Mouse (Mus musculus) lung, postnatal 0 days (tissue): Measurements from ENCODE around the gene Phf12. TPM values are rescaled to one million over a fixed set of nuclear protein-coding genes. Genes with fewer than 3 reads are reported as not detected.

Experiments used
- ATAC-seq: fragments of 200-750 bp; cut with Nextera tagmentation; 2 replicates; pipeline ENCODE4 v1.8.0; 2017; ENCODE audit warnings: moderate library complexity
- DNase-seq: peaks from one replicate; pipeline ENCODE4 v3.0.0-alpha.2; 2016; ENCODE audit warnings: low spot score
- H3K27ac ChIP-seq: fragments of 300-500 bp; sonication (generic); 2 replicates; pipeline ENCODE4 v1.5.1; 2014; ENCODE audit warnings: antibody characterized with exemption, mild to moderate bottlenecking, low read length, mixed read lengths
- H3K27me3 ChIP-seq: fragments of 300-500 bp; sonication (generic); replicated peaks from 2 replicates; pipeline ENCODE4 v1.6.1; 2014; ENCODE audit warnings: low read length, mixed read lengths; ENCODE audit not compliant: insufficient read depth
- H3K36me3 ChIP-seq: fragments of 300-500 bp; sonication (generic); 2 replicates; pipeline ENCODE4 v1.6.1; 2014; ENCODE audit warnings: low read length, mixed read lengths; ENCODE audit not compliant: insufficient read depth
- H3K4me1 ChIP-seq: fragments of 300-500 bp; sonication (generic); 2 replicates; pipeline ENCODE4 v1.6.1; 2014; ENCODE audit warnings: antibody characterized with exemption, low read depth, low read length, mixed read lengths; ENCODE audit not compliant: insufficient read depth
- H3K4me2 ChIP-seq: fragments of 300-500 bp; sonication (generic); replicated peaks from 2 replicates; pipeline ENCODE4 v1.6.1; 2014; ENCODE audit warnings: low read depth, mild to moderate bottlenecking, low read length, moderate library complexity, mixed read lengths
- H3K4me3 ChIP-seq: fragments of 300-500 bp; sonication (generic); 2 replicates; pipeline ENCODE4 v1.5.1; 2014; ENCODE audit warnings: low read depth, low read length
- H3K9ac ChIP-seq: fragments of 300-500 bp; sonication (generic); replicated peaks from 2 replicates; pipeline ENCODE4 v1.6.1; 2014; ENCODE audit warnings: low read depth, mild to moderate bottlenecking
- H3K9me3 ChIP-seq: fragments of 300-500 bp; sonication (generic); 2 replicates; pipeline ENCODE4 v1.6.1; 2016; ENCODE audit warnings: low read length, mixed read lengths
- CTCF ChIP-seq: IDR thresholded peaks from 2 replicates; pipeline ENCODE4 v1.5.1; 2016; ENCODE audit warnings: antibody characterized with exemption, mild to moderate bottlenecking
- EP300 ChIP-seq: IDR thresholded peaks from 2 replicates; pipeline ENCODE4 v1.6.1; 2016; ENCODE audit warnings: antibody characterized with exemption, mild to moderate bottlenecking, control low read depth
- WGBS: fragments of 180-500 bp; shearing (Covaris S2); extraction: QIAGEN DNeasy Blood & Tissue Kit; methylation state at CpG from one replicate; pipeline ENCODE4 v1.1.7; 2014; 5-methylcytosine and 5-hydroxymethylcytosine counted together
- polyA plus RNA-seq: library from polyadenylated mRNA; unstranded; fragments of >200 nt; fragmentation: Nextera tagmentation; extraction: Ambion mirVana; gene quantifications from 2 replicates; pipeline ENCODE4 v1.2.1, GENCODE M21; 2015

Phf12 gene
- polyA plus RNA-seq, 1 experiment from 2014 or later = 7.7 TPM

- Histone ChIP-seq H3K4me2 (no peak overlapping the region), H3K36me3 (no peaks in the 10 kb centered on the region), H3K9ac (no peak overlapping the region), H3K27ac (no peak overlapping the region), H3K4me1 (peaks cover 4% of the 10 kb centered on the region; the same call in 1 of the 2 replicates), H3K4me3 (no peak overlapping the region), H3K9me3 (no peaks in the 10 kb centered on the region), H3K27me3 (no peaks in the 10 kb centered on the region)
- ATAC-seq (no peak), DNase-seq (no peak)
- TF ChIP-seq EP300 = no peak
- no peak for TF ChIP-seq CTCF
- 78% methylated on average over 8 of the region's 8 CpGs for WGBS
Measured at GRCm38 (mm10) chr11:77979221-77979809, 3.2 kb upstream of the Phf12 start.

DNA sequence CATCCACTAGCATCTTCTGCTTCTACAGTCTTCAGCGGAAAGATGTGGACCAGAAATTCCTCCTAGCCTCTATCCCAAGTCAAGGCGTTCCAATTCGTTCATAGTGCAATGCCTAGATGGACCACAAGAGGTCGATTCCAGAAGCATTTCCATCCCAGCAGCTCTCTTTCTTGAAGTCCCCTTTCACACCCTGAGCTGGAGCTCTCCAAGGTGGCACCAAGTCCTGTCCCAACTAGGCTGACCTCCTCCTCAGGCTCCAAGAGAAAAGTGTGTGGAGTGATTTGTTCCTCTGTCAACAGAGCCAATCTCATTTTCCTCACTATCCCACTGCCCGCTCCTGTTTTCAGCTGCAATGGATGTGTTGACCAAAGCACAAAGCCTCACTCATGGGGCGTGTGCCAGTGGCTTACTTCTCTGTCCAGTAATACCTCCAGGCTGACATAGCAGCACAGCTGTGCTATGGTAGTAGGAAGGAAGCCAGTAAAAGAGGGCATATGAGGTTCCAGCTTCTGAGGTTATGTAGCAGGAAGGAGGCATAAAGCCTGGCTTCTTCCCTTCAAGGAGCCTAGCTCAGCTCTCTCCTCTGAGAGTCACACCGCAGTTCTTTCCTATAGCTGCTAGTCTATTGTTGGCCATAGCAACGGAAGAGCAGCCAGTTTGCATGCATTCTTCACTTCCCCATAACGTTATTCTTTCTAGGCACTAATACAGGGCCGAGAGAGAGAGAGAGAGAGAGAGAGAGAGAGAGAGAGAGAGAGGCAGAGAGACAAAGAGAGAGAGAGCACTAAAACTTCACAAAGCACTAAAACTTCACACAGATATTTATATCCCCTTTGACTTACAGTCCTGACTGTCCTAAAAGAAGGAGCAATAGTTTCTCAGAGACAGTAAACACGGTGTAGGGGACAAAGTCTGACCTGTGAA, 2.0 kb upstream of the Phf12 start:
- DNase-seq = peak; percentile 87

GRCm38 (mm10) chr11:77981609-77982440, 729 bp upstream of the Phf12 start:
- WGBS = under 1% methylated on average over 29 of the region's 29 CpGs
- Histone ChIP-seq H3K4me3 (peak overlapping the region; percentile 46), H3K27me3 (no peaks in the 10 kb centered on the region), H3K9me3 (no peaks in the 10 kb centered on the region), H3K9ac (peak overlapping the region; percentile 23; the same call in 1 of the 2 replicates), H3K4me2 (peak overlapping the region; percentile 55), H3K27ac (peak overlapping the region; percentile 98), H3K4me1 (peaks cover 8% of the 10 kb centered on the region; the same call in 1 of the 2 replicates), H3K36me3 (no peaks in the 10 kb centered on the region)
- ATAC-seq (peak; percentile 83), DNase-seq (peak; percentile 100)
- TF ChIP-seq CTCF (no peak), EP300 (peak; percentile 62; the same call in 1 of the 2 replicates)

More for the DNA sequence above, 2.0 kb upstream of the Phf12 start:
- H3K27me3 ChIP-seq = no peaks in the 10 kb centered on the region
- no peak overlapping the region for H3K9ac ChIP-seq
- no peak overlapping the region for H3K4me3 ChIP-seq
- no peaks in the 10 kb centered on the region for H3K36me3 ChIP-seq
- peaks cover 8% of the 10 kb centered on the region; the same call in 1 of the 2 replicates for H3K4me1 ChIP-seq
- ATAC-seq = no peak
- H3K9me3 ChIP-seq = no peaks in the 10 kb centered on the region
- no peak overlapping the region for H3K4me2 ChIP-seq
- WGBS = 31% methylated on average over 11 of the region's 11 CpGs
- no peak overlapping the region for H3K27ac ChIP-seq
- TF ChIP-seq EP300 (no peak), CTCF (peak; percentile 84)

DNA sequence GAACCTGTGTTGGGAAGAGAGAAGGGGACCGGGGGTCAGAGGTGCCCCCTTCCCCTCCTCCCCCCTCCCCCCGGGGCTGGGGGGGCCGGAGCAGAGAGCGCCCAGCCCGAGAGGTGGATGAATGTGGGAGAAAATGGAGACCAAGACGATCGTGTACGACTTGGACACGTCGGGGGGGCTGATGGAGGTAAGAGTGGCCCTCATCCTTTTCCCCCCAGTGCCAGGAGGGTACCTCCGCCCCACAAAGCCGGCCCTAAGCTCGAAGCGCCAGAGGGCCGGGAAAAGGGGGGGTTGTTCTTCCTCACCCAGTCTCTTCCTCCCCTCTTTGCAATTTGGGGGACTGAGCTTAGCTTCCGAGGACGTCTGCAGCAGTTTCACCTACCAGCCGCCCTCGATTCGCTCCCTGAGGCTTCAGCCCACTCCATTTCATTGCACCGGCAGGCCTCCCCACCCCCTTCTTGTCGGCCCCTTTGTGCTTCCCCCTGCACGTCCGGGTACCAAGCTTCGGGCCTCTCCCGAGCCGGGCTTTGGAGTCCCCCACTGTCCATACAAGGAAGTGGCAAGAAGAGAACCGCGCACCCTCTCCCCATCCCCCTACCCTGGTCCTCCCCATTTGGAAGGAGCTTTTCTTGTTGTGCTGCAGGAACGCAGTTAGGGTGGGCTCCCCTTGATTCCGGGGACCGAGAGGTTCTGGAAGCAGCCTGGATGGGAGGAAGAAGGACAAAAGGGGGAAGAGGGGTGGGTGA, 810 bp downstream of the Phf12 start:
- H3K27ac ChIP-seq = peak overlapping the region; percentile 94
- peak overlapping the region; percentile 99 for H3K4me3 ChIP-seq
- ATAC-seq = no peak
- H3K4me1 ChIP-seq = peaks cover 8% of the 10 kb centered on the region; the same call in 1 of the 2 replicates
- no peaks in the 10 kb centered on the region for H3K36me3 ChIP-seq
- TF ChIP-seq CTCF = no peak
- TF ChIP-seq EP300 = no peak
- no peaks in the 10 kb centered on the region for H3K9me3 ChIP-seq
- H3K4me2 ChIP-seq = peak overlapping the region; percentile 93
- WGBS = 0% methylated on average over 18 of the region's 32 CpGs
- no peaks in the 10 kb centered on the region for H3K27me3 ChIP-seq
- peak; percentile 71 for DNase-seq
- H3K9ac ChIP-seq = peak overlapping the region; percentile 96

GRCm38 (mm10) chr11:77983937-77984835, 1.6 kb downstream of the Phf12 start:
- Histone ChIP-seq H3K9ac (peak overlapping the region; percentile 96), H3K36me3 (0 out of 2 replicates have a peak, but pooled peaks cover 6% of the 10 kb centered on the region), H3K27me3 (no peaks in the 10 kb centered on the region), H3K27ac (peak overlapping the region; percentile 94), H3K4me1 (peaks cover 8% of the 10 kb centered on the region; the same call in 1 of the 2 replicates), H3K9me3 (no peaks in the 10 kb centered on the region), H3K4me2 (peak overlapping the region; percentile 93), H3K4me3 (peak overlapping the region; percentile 99)
- peak; percentile 80 for DNase-seq
- 0 out of 2 replicates have a peak, but pooled peaks have one; percentile 4 for ATAC-seq
- under 1% methylated on average over 56 of the region's 63 CpGs for WGBS
- no peak for TF ChIP-seq EP300
- TF ChIP-seq CTCF = peak; percentile 15; the same call in 1 of the 2 replicates
